Mouse (Mus musculus): Measurements from ENCODE around the gene Hsp90aa1. TPM values are rescaled to one million over a fixed set of nuclear protein-coding genes. Genes with fewer than 3 reads are reported as not detected.

Hsp90aa1 gene
- total and polyA plus RNA-seq, 2 experiments, result 36.4 to 114 TPM

DNA sequence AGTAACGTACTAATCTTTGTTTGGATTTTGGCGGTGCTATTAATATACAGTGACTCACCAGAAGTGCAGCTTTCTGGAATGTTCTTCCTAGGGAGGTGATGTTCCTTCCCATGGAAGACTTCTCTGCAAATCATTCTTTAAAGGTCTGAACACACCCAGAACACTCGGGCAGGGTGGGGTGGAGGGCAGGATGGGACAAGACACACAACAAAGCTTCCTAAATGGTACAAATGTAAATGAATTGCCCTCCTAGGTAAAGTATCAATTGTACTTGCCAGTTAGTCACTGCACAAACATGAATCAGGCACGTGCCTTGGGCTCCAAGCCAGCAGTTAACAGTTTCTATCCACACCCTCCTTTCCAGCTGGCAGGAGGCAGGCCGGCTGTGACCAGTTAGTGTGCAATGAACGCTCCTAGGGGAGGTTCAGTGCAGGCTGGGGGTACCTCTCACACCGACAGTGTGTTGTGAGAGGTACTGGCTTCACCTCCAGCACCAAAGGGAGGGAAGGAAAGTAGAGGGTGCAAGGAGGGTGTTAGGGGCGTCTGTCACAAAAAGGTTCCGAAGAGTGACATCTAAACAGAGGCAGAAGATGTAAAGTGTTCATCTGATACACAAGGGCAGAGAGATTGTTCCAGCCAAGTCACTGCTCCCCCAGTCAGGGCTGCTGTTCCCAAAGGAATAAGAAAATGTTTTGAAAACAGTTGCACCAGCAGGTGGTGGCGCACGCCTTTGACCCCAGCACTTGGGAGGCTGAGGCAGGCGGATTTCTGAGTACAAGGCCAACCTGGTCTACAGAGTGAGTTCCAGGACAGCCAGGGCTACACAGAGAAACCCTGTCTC lies 14.4 kb downstream of the Hsp90aa1 start:
- Histone ChIP-seq H3K36me3 (ENCODE audit: control insufficient read depth, insufficient read depth, low read length) (peaks cover 26% of the 10 kb centered on the region), H3K4me3 (ENCODE audit: insufficient read depth, low read depth, low read length) (no peak overlapping the region), H3K4me1 (ENCODE audit: control insufficient read depth, insufficient read depth, low read length) (no peaks in the 10 kb centered on the region), H3K27me3 (ENCODE audit: control insufficient read depth, insufficient read depth, low read length) (no peaks in the 10 kb centered on the region), H3K27ac (replicated peaks; ENCODE audit: insufficient read depth, low read depth, low read length) (no peak overlapping the region), H3K79me2 (ENCODE audit: control insufficient read depth, insufficient read depth, low read length) (no peaks in the 10 kb centered on the region), H3K9ac (ENCODE audit: low read depth, low read length) (no peak overlapping the region)
- DNase-seq (ENCODE audit: extremely low read depth, low read depth, low spot score), result peak; percentile 65
- WGBS, result 63% methylated on average over 12 of the region's 12 CpGs
- no peak for TF ChIP-seq POLR2A (IDR thresholded peaks at IDR 0.05; ENCODE audit: extremely low read depth, insufficient read depth, low read length)
- no peak for TF ChIP-seq CTCF (IDR thresholded peaks at IDR 0.05; ENCODE audit: low read depth, low read length)

- Histone ChIP-seq H3K79me2 (ENCODE audit: control insufficient read depth, insufficient read depth, low read length) (no peaks in the 10 kb centered on the region), H3K4me3 (ENCODE audit: insufficient read depth, low read depth, low read length) (no peak overlapping the region), H3K36me3 (ENCODE audit: control insufficient read depth, insufficient read depth, low read length) (no peaks in the 10 kb centered on the region), H3K4me1 (ENCODE audit: control insufficient read depth, insufficient read depth, low read length) (no peaks in the 10 kb centered on the region), H3K27me3 (ENCODE audit: control insufficient read depth, insufficient read depth, low read length) (no peaks in the 10 kb centered on the region), H3K27ac (replicated peaks; ENCODE audit: insufficient read depth, low read depth, low read length) (no peak overlapping the region), H3K9ac (ENCODE audit: low read depth, low read length) (no peak overlapping the region)
- no peak for DNase-seq (ENCODE audit: extremely low read depth, low read depth, low spot score)
- no peak for TF ChIP-seq CTCF (IDR thresholded peaks at IDR 0.05; ENCODE audit: low read depth, low read length)
- no peak for TF ChIP-seq POLR2A (IDR thresholded peaks at IDR 0.05; ENCODE audit: extremely low read depth, insufficient read depth, low read length)
- WGBS, result no CpG with 5 or more reads among the region's 1 CpGs
These were observed 18.9 kb downstream of the Hsp90aa1 start for GRCm38 (mm10) chr12:110683580-110683979.

- DNase-seq (ENCODE audit: extremely low read depth, low read depth, low spot score), result no peak
- H3K4me3 ChIP-seq (ENCODE audit: insufficient read depth, low read depth, low read length), result no peak within 1 kb of the TSS
- H3K4me1 ChIP-seq (ENCODE audit: control insufficient read depth, insufficient read depth, low read length), result no peaks in the 10 kb centered on the region
- H3K79me2 ChIP-seq (ENCODE audit: control insufficient read depth, insufficient read depth, low read length), result no peaks in the 10 kb centered on the region
- H3K27me3 ChIP-seq (ENCODE audit: control insufficient read depth, insufficient read depth, low read length), result no peaks in the 10 kb centered on the region
- no peak within 1 kb of the TSS for H3K9ac ChIP-seq (ENCODE audit: low read depth, low read length)
- TF ChIP-seq CTCF (IDR thresholded peaks at IDR 0.05; ENCODE audit: low read depth, low read length), result no peak
- no peak for TF ChIP-seq POLR2A (IDR thresholded peaks at IDR 0.05; ENCODE audit: extremely low read depth, insufficient read depth, low read length)
- no peak within 1 kb of the TSS for H3K27ac ChIP-seq (replicated peaks; ENCODE audit: insufficient read depth, low read depth, low read length)
- H3K36me3 ChIP-seq (ENCODE audit: control insufficient read depth, insufficient read depth, low read length), result no peaks in the 10 kb centered on the region
- WGBS, result 83% methylated on average over 9 of the region's 9 CpGs
These were observed 19.8 kb downstream of the Hsp90aa1 start, which contains the start of gene 1700001K19Rik for GRCm38 (mm10) chr12:110682561-110683299. Gene 1700001K19Rik (minus strand): TSS chr12:110682619.

- H3K9ac ChIP-seq (ENCODE audit: low read depth, low read length), result no peak overlapping the region
- TF ChIP-seq CTCF (IDR thresholded peaks at IDR 0.05; ENCODE audit: low read depth, low read length), result no peak
- DNase-seq (ENCODE audit: extremely low read depth, low read depth, low spot score), result no peak
These were observed 20.6 kb downstream of the Hsp90aa1 start for GRCm38 (mm10) chr12:110681878-110682277.

DNA sequence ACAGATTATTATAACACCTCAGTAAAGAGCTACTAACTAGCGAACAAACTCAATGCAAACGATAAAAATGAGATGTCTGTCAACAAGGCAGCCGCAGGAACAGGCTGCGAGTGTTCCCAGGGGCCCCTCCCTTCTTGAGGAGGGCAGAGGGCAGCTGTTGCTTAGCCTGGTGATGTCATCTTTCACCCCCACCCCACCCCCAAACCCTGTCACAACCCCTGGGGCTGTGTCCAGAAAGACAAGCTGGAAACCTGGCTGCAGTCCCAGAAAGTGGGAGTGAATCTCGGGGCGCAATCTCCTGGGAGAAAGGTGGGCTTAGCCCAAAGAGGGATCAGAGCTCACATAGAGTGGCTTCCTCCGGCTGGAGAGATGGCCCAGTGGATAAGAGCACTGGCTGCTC lies 21.3 kb downstream of the Hsp90aa1 start:
- TF ChIP-seq CTCF (IDR thresholded peaks at IDR 0.05; ENCODE audit: low read depth, low read length) (no peak), POLR2A (IDR thresholded peaks at IDR 0.05; ENCODE audit: extremely low read depth, insufficient read depth, low read length) (no peak)
- no peak for DNase-seq (ENCODE audit: extremely low read depth, low read depth, low spot score)
- Histone ChIP-seq H3K4me1 (ENCODE audit: control insufficient read depth, insufficient read depth, low read length) (no peaks in the 10 kb centered on the region), H3K27me3 (ENCODE audit: control insufficient read depth, insufficient read depth, low read length) (no peaks in the 10 kb centered on the region), H3K27ac (replicated peaks; ENCODE audit: insufficient read depth, low read depth, low read length) (no peak overlapping the region), H3K9ac (ENCODE audit: low read depth, low read length) (no peak overlapping the region), H3K79me2 (ENCODE audit: control insufficient read depth, insufficient read depth, low read length) (no peaks in the 10 kb centered on the region), H3K36me3 (ENCODE audit: control insufficient read depth, insufficient read depth, low read length) (no peaks in the 10 kb centered on the region), H3K4me3 (ENCODE audit: insufficient read depth, low read depth, low read length) (no peak overlapping the region)
- 40% methylated on average over 7 of the region's 7 CpGs for WGBS

More at GRCm38 (mm10) chr12:110681878-110682277, 20.6 kb downstream of the Hsp90aa1 start:
- H3K36me3 ChIP-seq (ENCODE audit: control insufficient read depth, insufficient read depth, low read length), result no peaks in the 10 kb centered on the region
- 67% methylated on average over 3 of the region's 3 CpGs for WGBS
- no peaks in the 10 kb centered on the region for H3K27me3 ChIP-seq (ENCODE audit: control insufficient read depth, insufficient read depth, low read length)
- no peak overlapping the region for H3K4me3 ChIP-seq (ENCODE audit: insufficient read depth, low read depth, low read length)
- H3K79me2 ChIP-seq (ENCODE audit: control insufficient read depth, insufficient read depth, low read length), result no peaks in the 10 kb centered on the region
- no peaks in the 10 kb centered on the region for H3K4me1 ChIP-seq (ENCODE audit: control insufficient read depth, insufficient read depth, low read length)
- no peak overlapping the region for H3K27ac ChIP-seq (replicated peaks; ENCODE audit: insufficient read depth, low read depth, low read length)

Data from liver, adult 2 months (tissue).